Mouse (Mus musculus) stomach, embryonic 14.5 days (tissue): ENCODE measurements around the gene Zswim8. TPM values are rescaled to one million over a fixed set of nuclear protein-coding genes. Genes with fewer than 3 reads are reported as not detected.

Source experiments
- ATAC-seq: fragments of 200-750 bp; cut with Nextera tagmentation; 2 replicates; pipeline ENCODE4 v1.8.0; 2017; ENCODE audit warnings: low read depth, moderate TSS enrichment; ENCODE audit not compliant: insufficient number of reproducible peaks, insufficient read depth, low FRiP score
- H3K27ac ChIP-seq: fragments of 300-500 bp; sonication (generic); 2 replicates; pipeline ENCODE4 v1.5.1; 2014; ENCODE audit warnings: mild to moderate bottlenecking, low read length, moderate library complexity, mixed read lengths
- H3K27me3 ChIP-seq: fragments of 300-500 bp; sonication (generic); 2 replicates; pipeline ENCODE4 v1.6.1; 2014; ENCODE audit warnings: low read length, control low read depth, mixed read lengths; ENCODE audit not compliant: control insufficient read depth, insufficient read depth
- H3K36me3 ChIP-seq: fragments of 300-500 bp; sonication (generic); 2 replicates; pipeline ENCODE4 v1.6.1; 2014; ENCODE audit warnings: mild to moderate bottlenecking, control low read depth, low read length, moderate library complexity, mixed read lengths; ENCODE audit not compliant: control insufficient read depth, insufficient read depth
- H3K4me1 ChIP-seq: fragments of 300-500 bp; sonication (generic); 2 replicates; pipeline ENCODE4 v1.6.1; 2014; ENCODE audit warnings: low read length, control low read depth, mixed read lengths; ENCODE audit not compliant: control insufficient read depth, insufficient read depth
- H3K4me2 ChIP-seq: fragments of 300-500 bp; sonication (generic); replicated peaks from 2 replicates; pipeline ENCODE4 v1.6.1; 2014; ENCODE audit warnings: low read depth, low read length, control low read depth
- H3K4me3 ChIP-seq: fragments of 300-500 bp; sonication (generic); 2 replicates; pipeline ENCODE4 v1.5.1; 2014; ENCODE audit warnings: low read depth, low read length, control low read depth
- H3K9ac ChIP-seq: fragments of 300-500 bp; sonication (generic); replicated peaks from 2 replicates; pipeline ENCODE4 v1.6.1; 2014; ENCODE audit warnings: low read depth, mild to moderate bottlenecking, control low read depth, low read length, moderate library complexity, mixed read lengths
- H3K9me3 ChIP-seq: fragments of 300-500 bp; sonication (generic); 2 replicates; pipeline ENCODE4 v1.6.1; 2016; ENCODE audit warnings: low read depth, low read length, control low read depth; ENCODE audit not compliant: control insufficient read depth
- WGBS: fragments of 180-500 bp; shearing (Covaris S2); extraction: QIAGEN DNeasy Blood & Tissue Kit; methylation state at CpG from one replicate; pipeline ENCODE4 v1.1.7; 2014; 5-methylcytosine and 5-hydroxymethylcytosine counted together
- polyA plus RNA-seq: library from polyadenylated mRNA; unstranded; fragments of >200 nt; fragmentation: Nextera tagmentation; extraction: Ambion mirVana; gene quantifications from 2 replicates; pipeline ENCODE4 v1.2.1, GENCODE M21; 2014

The Zswim8 gene
- polyA plus RNA-seq, 1 experiment from 2014 or later: 38.6 TPM

DNA sequence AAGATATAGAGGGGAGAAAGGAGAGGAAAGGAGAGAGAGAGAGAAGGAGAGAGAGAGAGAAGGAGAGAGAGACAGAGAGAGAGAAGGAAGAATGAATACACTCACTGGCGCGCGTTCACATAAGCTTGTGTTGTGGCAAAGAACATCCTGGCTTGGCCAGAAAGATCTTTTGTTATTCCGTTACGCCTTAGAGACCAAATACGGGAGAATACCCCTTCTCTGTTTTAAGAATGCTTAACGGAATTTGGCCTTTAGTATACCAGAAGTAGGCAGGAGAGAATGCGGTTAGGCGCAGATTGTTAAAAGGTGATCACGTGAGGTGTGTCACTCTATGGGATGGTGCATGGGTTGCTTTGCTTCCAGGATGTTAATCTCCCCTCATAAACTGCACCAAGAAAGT is 887 bp downstream of the Zswim8 start:
- Histone ChIP-seq H3K9me3 (no peaks in the 10 kb centered on the region), H3K4me3 (peak overlapping the region; percentile 98), H3K27me3 (no peaks in the 10 kb centered on the region), H3K36me3 (peaks cover 36% of the 10 kb centered on the region), H3K27ac (no peak overlapping the region), H3K4me1 (peaks cover 17% of the 10 kb centered on the region), H3K4me2 (peak overlapping the region; percentile 59), H3K9ac (peak overlapping the region; percentile 92)
- ATAC-seq: no peak
- WGBS: 4% methylated on average over 10 of the region's 10 CpGs

DNA sequence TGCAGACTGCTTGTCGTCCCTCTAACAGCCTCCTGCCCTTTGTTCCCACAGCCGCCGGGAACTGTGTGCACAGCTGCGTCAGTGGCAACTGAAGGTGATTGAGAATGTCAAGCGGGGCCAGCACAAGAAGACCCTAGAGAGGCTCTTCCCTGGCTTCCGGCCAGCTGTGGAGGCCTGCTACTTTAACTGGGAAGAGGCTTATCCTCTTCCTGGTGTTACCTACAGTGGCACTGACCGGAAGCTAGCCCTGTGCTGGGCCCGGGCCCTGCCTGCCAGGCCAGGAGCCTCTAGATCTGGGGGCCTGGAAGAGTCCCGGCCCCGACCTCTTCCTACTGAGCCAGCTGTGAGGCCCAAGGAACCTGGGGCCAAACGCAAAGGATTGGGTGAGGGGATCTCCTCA is 6.5 kb downstream of the Zswim8 start:
- Histone ChIP-seq H3K4me3 (no peak overlapping the region), H3K27me3 (no peaks in the 10 kb centered on the region), H3K4me1 (peaks cover 8% of the 10 kb centered on the region), H3K27ac (no peak overlapping the region), H3K36me3 (peaks cover 79% of the 10 kb centered on the region), H3K9me3 (no peaks in the 10 kb centered on the region), H3K4me2 (no peak overlapping the region), H3K9ac (no peak overlapping the region)
- WGBS: 67% methylated on average over 11 of the region's 11 CpGs
- 0 out of 2 replicates have a peak, but pooled peaks have one; percentile 56 for ATAC-seq

DNA sequence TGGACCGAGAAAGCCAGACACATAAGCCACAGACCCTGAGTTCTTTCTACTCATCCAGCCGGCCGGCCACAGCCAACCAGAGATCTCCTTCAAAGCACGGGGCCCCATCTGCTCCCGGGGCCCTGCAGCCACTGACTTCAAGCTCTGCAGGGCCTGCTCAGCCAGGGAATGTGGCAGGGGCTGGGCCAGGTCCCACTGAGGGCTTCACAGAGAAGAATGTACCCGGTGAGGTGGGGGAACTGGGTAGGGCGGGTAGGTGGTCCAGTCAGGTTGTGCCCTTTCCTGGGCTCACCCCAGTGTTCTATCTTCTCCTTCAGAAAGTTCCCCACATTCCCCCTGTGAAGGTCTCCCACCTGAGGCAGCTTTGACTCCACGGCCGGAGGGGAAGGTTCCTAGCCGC is 11.1 kb downstream of the Zswim8 start:
- ATAC-seq: no peak
- no peak overlapping the region for H3K4me2 ChIP-seq
- H3K27ac ChIP-seq: no peak overlapping the region
- H3K9me3 ChIP-seq: no peaks in the 10 kb centered on the region
- peaks cover 92% of the 10 kb centered on the region for H3K36me3 ChIP-seq
- H3K27me3 ChIP-seq: no peaks in the 10 kb centered on the region
- no peaks in the 10 kb centered on the region for H3K4me1 ChIP-seq
- no peak overlapping the region for H3K4me3 ChIP-seq
- no peak overlapping the region for H3K9ac ChIP-seq
- 88% methylated on average over 10 of the region's 10 CpGs for WGBS

DNA sequence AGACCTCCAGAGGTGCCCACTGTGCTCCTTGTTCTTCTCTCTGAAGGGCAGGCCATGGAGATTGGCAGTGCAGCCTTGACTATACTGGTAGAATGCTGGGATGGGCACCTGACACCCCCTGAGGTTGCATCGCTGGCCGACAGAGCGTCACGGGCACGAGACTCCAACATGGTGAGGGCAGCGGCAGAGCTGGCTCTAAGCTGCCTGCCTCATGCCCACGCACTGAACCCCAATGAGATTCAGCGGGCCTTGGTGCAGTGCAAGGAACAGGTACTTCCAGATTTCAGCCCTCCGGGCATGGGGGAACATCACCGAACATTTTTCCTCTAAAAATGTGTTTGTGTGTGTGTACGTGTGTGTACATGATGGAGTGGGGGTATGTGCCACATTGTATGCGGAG is 12.4 kb downstream of the Zswim8 start:
- 93% methylated on average over 12 of the region's 12 CpGs for WGBS
- ATAC-seq: no peak
- H3K9ac ChIP-seq: no peak overlapping the region

DNA sequence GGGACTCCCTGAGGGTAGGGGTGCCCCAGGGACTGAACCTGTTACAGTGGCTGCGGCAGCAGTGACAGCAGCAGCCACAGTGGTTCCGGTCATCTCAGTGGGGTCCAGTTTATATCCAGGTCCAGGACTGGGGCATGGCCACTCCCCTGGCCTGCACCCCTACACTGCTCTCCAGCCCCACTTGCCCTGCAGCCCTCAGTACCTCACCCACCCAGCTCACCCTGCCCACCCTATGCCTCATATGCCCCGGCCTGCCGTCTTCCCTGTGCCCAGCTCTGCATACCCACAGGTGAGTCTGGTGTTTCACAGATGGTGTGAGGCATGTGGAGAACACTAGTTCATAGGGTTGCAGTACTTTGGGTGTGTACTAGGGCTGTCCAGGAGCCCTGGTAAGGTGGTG is 14.0 kb downstream of the Zswim8 start:
- H3K4me1 ChIP-seq: no peaks in the 10 kb centered on the region

More for the DNA sequence above, 12.4 kb downstream of the Zswim8 start:
- peaks cover 90% of the 10 kb centered on the region for H3K36me3 ChIP-seq
- no peaks in the 10 kb centered on the region for H3K9me3 ChIP-seq
- H3K27ac ChIP-seq: no peak overlapping the region
- no peaks in the 10 kb centered on the region for H3K4me1 ChIP-seq
- no peak overlapping the region for H3K4me3 ChIP-seq
- H3K4me2 ChIP-seq: no peak overlapping the region
- no peaks in the 10 kb centered on the region for H3K27me3 ChIP-seq

DNA sequence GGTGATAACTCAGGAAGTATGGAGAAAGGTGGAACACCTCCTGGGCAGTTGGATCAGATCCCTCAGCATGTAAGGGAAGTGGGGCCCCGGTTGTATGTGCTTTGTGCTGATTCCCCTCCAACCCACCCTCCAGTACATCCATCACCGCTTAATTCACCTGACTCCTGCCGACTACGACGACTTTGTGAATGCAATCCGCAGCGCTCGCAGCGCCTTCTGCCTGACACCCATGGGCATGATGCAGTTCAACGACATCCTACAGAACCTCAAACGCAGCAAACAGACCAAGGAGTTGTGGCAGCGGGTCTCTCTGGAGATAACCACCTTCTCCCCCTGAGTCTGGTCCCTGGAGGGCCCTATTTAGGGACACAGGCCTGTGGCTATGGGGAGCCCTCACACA is 15.7 kb downstream of the Zswim8 start:
- Histone ChIP-seq H3K36me3 (peaks cover 86% of the 10 kb centered on the region), H3K27me3 (no peaks in the 10 kb centered on the region), H3K9me3 (no peaks in the 10 kb centered on the region), H3K4me1 (no peaks in the 10 kb centered on the region), H3K27ac (no peak overlapping the region), H3K9ac (no peak overlapping the region), H3K4me3 (no peak overlapping the region), H3K4me2 (no peak overlapping the region)
- WGBS: 86% methylated on average over 12 of the region's 12 CpGs
- no peak for ATAC-seq

More for the DNA sequence above, 14.0 kb downstream of the Zswim8 start:
- no peak overlapping the region for H3K4me3 ChIP-seq
- H3K9ac ChIP-seq: no peak overlapping the region
- 86% methylated on average over 4 of the region's 4 CpGs for WGBS
- H3K36me3 ChIP-seq: peaks cover 89% of the 10 kb centered on the region
- H3K9me3 ChIP-seq: no peaks in the 10 kb centered on the region
- no peaks in the 10 kb centered on the region for H3K27me3 ChIP-seq
- ATAC-seq: 0 out of 2 replicates have a peak, but pooled peaks have one; percentile 20
- H3K4me2 ChIP-seq: no peak overlapping the region
- H3K27ac ChIP-seq: no peak overlapping the region

DNA sequence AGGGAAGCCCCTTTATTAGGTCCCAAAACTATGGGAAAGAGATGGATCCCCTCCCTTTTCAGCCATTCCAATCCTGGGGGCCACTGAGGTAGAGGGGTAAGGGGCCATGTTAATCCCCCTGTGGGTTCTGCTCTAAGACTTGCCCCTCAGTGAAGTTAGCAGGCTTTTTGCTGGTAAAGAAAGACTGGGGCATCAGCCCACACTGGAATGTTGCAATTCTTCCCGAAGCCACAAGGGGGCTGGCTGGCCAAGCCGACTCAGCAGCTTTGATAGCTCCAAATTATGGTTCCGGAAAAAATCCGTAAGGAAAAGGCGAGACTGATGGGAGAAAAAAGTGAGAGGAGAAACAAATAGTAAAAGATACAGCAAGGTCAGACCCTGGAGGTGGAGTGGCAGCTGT is 16.7 kb downstream of the Zswim8 start:
- no peak overlapping the region for H3K27ac ChIP-seq
- H3K4me3 ChIP-seq: no peak overlapping the region
- no peaks in the 10 kb centered on the region for H3K27me3 ChIP-seq
- no peak overlapping the region for H3K9ac ChIP-seq
- H3K4me2 ChIP-seq: no peak overlapping the region
- WGBS: 19% methylated on average over 5 of the region's 5 CpGs
- no peaks in the 10 kb centered on the region for H3K9me3 ChIP-seq
- ATAC-seq: no peak
- H3K36me3 ChIP-seq: peaks cover 87% of the 10 kb centered on the region
- no peaks in the 10 kb centered on the region for H3K4me1 ChIP-seq

DNA sequence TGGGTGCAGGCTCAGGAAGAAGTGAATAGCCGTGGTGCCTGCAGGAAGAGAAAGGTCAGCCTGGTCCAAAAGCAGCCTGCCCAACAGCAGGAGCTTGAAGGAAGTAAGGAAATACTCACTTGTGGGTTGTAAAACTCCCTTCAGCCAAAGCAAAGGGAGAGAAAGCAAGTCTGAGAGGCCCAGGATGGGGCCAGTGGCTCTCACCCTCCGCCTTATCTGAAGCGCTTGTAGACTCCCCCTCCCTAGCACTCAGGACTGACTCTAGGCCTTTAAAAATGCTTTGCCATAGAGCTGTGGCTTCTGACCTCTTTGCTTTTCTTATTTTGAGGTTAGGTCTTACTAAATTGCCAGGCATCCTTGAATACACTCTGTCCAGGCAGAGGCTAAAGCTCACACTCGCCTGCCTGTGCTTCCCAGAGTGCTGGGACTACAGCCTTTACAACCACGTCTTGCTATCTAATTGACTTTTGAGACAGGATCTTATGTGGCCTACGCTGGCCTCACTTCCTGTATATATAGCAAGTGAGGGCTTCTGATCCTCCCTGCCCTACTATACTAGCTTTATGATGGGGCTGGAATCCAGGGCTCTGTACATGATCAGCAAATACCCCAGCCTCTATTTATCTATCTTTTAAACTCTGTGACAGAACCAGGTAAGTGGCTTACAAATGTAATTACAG is 18.4 kb downstream of the Zswim8 start:
- Histone ChIP-seq H3K27me3 (no peaks in the 10 kb centered on the region), H3K36me3 (peaks cover 90% of the 10 kb centered on the region), H3K4me3 (no peak overlapping the region), H3K4me2 (no peak overlapping the region), H3K9me3 (no peaks in the 10 kb centered on the region), H3K9ac (no peak overlapping the region), H3K4me1 (no peaks in the 10 kb centered on the region), H3K27ac (no peak overlapping the region)
- no peak for ATAC-seq
- 70% methylated on average over 6 of the region's 6 CpGs for whole genome bisulfite sequencing

DNA sequence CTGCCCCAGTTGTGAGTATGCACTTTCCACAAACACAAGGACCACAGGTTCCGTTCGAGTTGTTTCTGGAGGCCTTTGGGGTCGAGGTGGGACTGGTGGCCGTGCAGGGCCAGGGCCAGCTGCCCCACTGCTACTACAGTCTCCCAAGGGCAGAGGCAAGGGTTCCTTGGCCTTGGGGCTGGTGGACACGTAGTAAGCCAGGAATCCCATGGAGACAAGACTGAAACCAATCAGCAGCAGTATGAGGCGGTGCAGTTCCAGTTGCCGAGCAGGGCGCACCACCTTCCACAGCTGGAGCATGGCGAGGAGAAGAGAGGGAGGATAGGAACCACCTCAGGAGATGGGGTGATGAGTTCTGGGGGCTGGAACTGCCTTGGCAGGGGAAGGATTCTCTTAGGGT is 22.5 kb downstream of the Zswim8 start:
- H3K9me3 ChIP-seq: no peaks in the 10 kb centered on the region
- H3K4me3 ChIP-seq: no peak overlapping the region
- no peak overlapping the region for H3K27ac ChIP-seq
- peaks cover 52% of the 10 kb centered on the region for H3K36me3 ChIP-seq
- peaks cover 6% of the 10 kb centered on the region; the same call in 1 of the 2 replicates for H3K4me1 ChIP-seq
- no peak overlapping the region for H3K4me2 ChIP-seq
- no peak overlapping the region for H3K9ac ChIP-seq
- ATAC-seq: no peak
- WGBS: 89% methylated on average over 9 of the region's 9 CpGs
- no peaks in the 10 kb centered on the region for H3K27me3 ChIP-seq
